Mouse (Mus musculus) natural killer cell, adult 2 months (primary cell): Measurements from ENCODE around the gene Svs6.
"Not testable (repeated sequence)": the region's sequence is repeated elsewhere in the genome, so short reads cannot be mapped to it uniquely, and the experiment has no call there.

ENCODE experiments used
- DNase-seq, 2 experiments: peaks; one replicate each; pipeline ENCODE4 v3.0.0; 2022; ENCODE audit warnings: low spot score in 2 of 2

Svs6 gene

GRCm38 (mm10) chr2:164316451-164316850 is at the start of gene Svs6:
TSS of gene Svs6 (plus strand) at chr2:164316751.
- DNase-seq: not testable (repeated sequence)

- DNase-seq: no peak
These were observed 38.2 kb upstream of the Svs6 start, which contains the start of gene Svs4 for GRCm38 (mm10) chr2:164278359-164278758. TSS of gene Svs4 (minus strand) at chr2:164278459.

GRCm38 (mm10) chr2:164288968-164289367 is 27.6 kb upstream of the Svs6 start, which contains the start of gene Svs3a:
TSS of gene Svs3a (plus strand) at chr2:164289268.
- not testable (repeated sequence) for DNase-seq

- no peak for DNase-seq
These were observed 4.0 kb upstream of the Svs6 start for GRCm38 (mm10) chr2:164312599-164312998.

GRCm38 (mm10) chr2:164315460-164315859 is 1.1 kb upstream of the Svs6 start:
- DNase-seq: not testable (repeated sequence)

- no peak for DNase-seq
These were observed 4.4 kb downstream of the Svs6 start for GRCm38 (mm10) chr2:164320983-164321382.

- DNase-seq: not testable (repeated sequence)
These were observed 15.9 kb downstream of the Svs6 start, which contains the start of gene Svs5 for GRCm38 (mm10) chr2:164332440-164332839. TSS of gene Svs5 (plus strand) at chr2:164332740.

- not testable (repeated sequence) for DNase-seq
These were observed 27.2 kb downstream of the Svs6 start for GRCm38 (mm10) chr2:164343732-164344131.

GRCm38 (mm10) chr2:164347697-164348096 is 31.1 kb downstream of the Svs6 start:
- DNase-seq: not testable (repeated sequence)

- DNase-seq: no peak
These were observed 32.4 kb downstream of the Svs6 start for GRCm38 (mm10) chr2:164348980-164349379.

- DNase-seq: no peak
These were observed 36.1 kb downstream of the Svs6 start for GRCm38 (mm10) chr2:164352697-164353096.

GRCm38 (mm10) chr2:164353356-164353755 is 36.8 kb downstream of the Svs6 start:
- no peak for DNase-seq

- peak; percentile 24 to 33 for DNase-seq
These were observed 39.8 kb downstream of the Svs6 start for GRCm38 (mm10) chr2:164356177-164356967.

GRCm38 (mm10) chr2:164358373-164358772 is 41.8 kb downstream of the Svs6 start:
- DNase-seq: no peak

GRCm38 (mm10) chr2:164359031-164359430 is 42.5 kb downstream of the Svs6 start:
- no peak for DNase-seq

GRCm38 (mm10) chr2:164359668-164360067 is 43.1 kb downstream of the Svs6 start:
- DNase-seq: no peak

- no peak for DNase-seq
These were observed 44.6 kb downstream of the Svs6 start for GRCm38 (mm10) chr2:164360974-164361657.

- DNase-seq: no peak
These were observed 50.4 kb downstream of the Svs6 start for GRCm38 (mm10) chr2:164366947-164367346.
